ENCODE assay signal across 16 mouse cellular contexts in the genomic region with DNA sequence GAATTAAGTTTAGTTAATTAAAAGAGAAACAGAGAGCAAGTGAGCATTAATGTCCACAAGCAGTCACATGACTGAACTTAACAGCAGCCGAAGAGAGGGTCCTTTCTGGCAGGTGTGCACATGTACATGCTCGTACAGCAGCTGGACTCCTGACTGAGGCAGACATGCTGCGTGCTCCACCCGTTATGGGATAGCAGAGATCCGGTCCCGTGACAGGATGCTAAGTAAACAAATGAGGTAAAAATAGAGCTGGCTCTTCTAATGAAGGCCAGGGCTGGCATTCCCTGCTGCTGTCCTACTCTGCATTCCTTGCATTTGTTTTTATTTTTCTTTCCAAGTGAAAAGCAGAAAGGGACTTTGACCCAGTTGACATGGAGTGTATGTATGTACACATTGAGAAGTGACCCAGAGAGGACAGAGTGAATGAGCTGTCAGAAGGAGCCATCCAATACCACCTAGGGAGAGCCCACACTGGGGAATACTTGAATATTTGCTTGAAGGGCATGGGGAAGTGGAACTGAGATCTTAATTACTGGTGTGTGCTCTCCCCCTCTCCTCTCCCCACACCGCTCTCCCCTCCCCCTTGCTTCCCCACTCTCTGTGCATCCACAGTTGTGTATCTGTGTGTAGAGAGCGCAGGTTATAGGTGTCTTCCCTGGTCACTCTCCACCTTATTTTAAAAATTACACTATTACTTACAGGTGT. TPM values are rescaled to one million over a fixed set of nuclear protein-coding genes. Genes with fewer than 3 reads are reported as not detected.
DNase-seq lines count a peak whose midpoint lies in the region; ATAC-seq and TF ChIP-seq lines count a peak whose summit lies in the region.
"Had no signal": no experiment of that assay in that cellular context is flagged by ENCODE, and none has a peak within 500 bp of the region (broad histone marks: within the 10 kb centered on the region; RNA-seq: fewer than 3 reads in every experiment).

No protein-coding gene starts in this region.

- H3ac ChIP-seq in myocyte (ENCODE audit: control insufficient read depth, insufficient read length), result no peak overlapping the region

- 0 out of 2 replicates have a peak, but pooled peaks have one; percentile 14 for ATAC-seq in limb, embryonic 15.5 days (ENCODE audit: insufficient number of reproducible peaks, low FRiP score, low TSS enrichment, low read depth)
- ATAC-seq in intestine, embryonic 14.5 days (replicated peaks; ENCODE audit: low FRiP score, low TSS enrichment, low read depth), result peak; percentile 53; the same call in 1 of the 2 replicates
- ATAC-seq: hindbrain, embryonic 16.5 days had no signal

- no peaks in the 10 kb centered on the region; the same call in 1 of the 2 replicates for H3K36me3 ChIP-seq in limb, embryonic 15.5 days
- H3K36me3 ChIP-seq in limb, embryonic 10.5 days, result peaks cover 7% of the 10 kb centered on the region; the same call in 1 of the 2 replicates
- H3K36me3 ChIP-seq in intestine, embryonic 14.5 days (ENCODE audit: control insufficient read depth, insufficient read depth, low read length), result no peaks in the 10 kb centered on the region
- H3K36me3 ChIP-seq in myocyte (ENCODE audit: control insufficient read depth, insufficient read depth), result no peaks in the 10 kb centered on the region

- H3K27me3 ChIP-seq in limb, embryonic 15.5 days, result no peaks in the 10 kb centered on the region
- H3K27me3 ChIP-seq in limb, embryonic 10.5 days (ENCODE audit: low read depth, poor library complexity, severe bottlenecking), result no peaks in the 10 kb centered on the region
- no peaks in the 10 kb centered on the region for H3K27me3 ChIP-seq in intestine, embryonic 14.5 days (replicated peaks; ENCODE audit: control insufficient read depth, insufficient read depth, low read length)
- H3K27me3 ChIP-seq in myocyte (ENCODE audit: control insufficient read depth, insufficient read depth, insufficient read length), result no peaks in the 10 kb centered on the region

- H3K4me1 ChIP-seq in limb, embryonic 15.5 days, result peaks cover 23% of the 10 kb centered on the region
- H3K4me1 ChIP-seq in limb, embryonic 10.5 days, result peaks cover 18% of the 10 kb centered on the region; the same call in 1 of the 2 replicates
- peaks cover 9% of the 10 kb centered on the region; the same call in 1 of the 2 replicates for H3K4me1 ChIP-seq in intestine, embryonic 14.5 days (replicated peaks; ENCODE audit: control insufficient read depth, insufficient read depth, low read length)

- no peak overlapping the region for H3K27ac ChIP-seq in limb, embryonic 15.5 days
- H3K27ac ChIP-seq in limb, embryonic 10.5 days, result no peak overlapping the region
- no peak overlapping the region for H3K27ac ChIP-seq in intestine, embryonic 14.5 days (ENCODE audit: low read depth)
- H3K27ac ChIP-seq: macrophage had no signal

- DNase-seq in limb, embryonic 10.5 days (ENCODE audit: low spot score), result no peak
- peak; percentile 3 for DNase-seq in brain, embryonic 14.5 days (ENCODE audit: low read depth)
- no peak for DNase-seq in intestine, embryonic 14.5 days (ENCODE audit: low spot score)
- DNase-seq in adrenal gland, postnatal 36 days, result no peak
- DNase-seq in adrenal gland, postnatal 25 days, result no peak
- no peak for DNase-seq in urinary bladder, postnatal 10 days (ENCODE audit: low spot score)
- DNase-seq: adrenal gland, postnatal 10 days; cerebellum, adult 8-10 months; right cerebral cortex, postnatal 14 days; thymus, postnatal 25 days had no signal

- H3K4me2 ChIP-seq in limb, embryonic 15.5 days, result no peak overlapping the region
- H3K4me2 ChIP-seq in intestine, embryonic 14.5 days (ENCODE audit: low read length), result 0 out of 2 replicates have a peak overlapping the region, but pooled peaks have one; percentile 18
- H3K4me2 ChIP-seq in myocyte (ENCODE audit: low read depth), result no peak overlapping the region

- no peak for TF ChIP-seq CTCF in brain, embryonic 14.5 days (IDR thresholded peaks at IDR 0.05; ENCODE audit: borderline replicate concordance, extremely low read depth, insufficient read depth, insufficient read length)

- TF ChIP-seq POLR2A in brain, embryonic 14.5 days (IDR thresholded peaks at IDR 0.05; ENCODE audit: borderline replicate concordance, extremely low read depth, insufficient read depth, insufficient read length, poor library complexity, severe bottlenecking), result no peak
- TF ChIP-seq POLR2A in myocyte (IDR thresholded peaks at IDR 0.05; ENCODE audit: insufficient read length, low read depth), result no peak

- no peak overlapping the region for H3K4me3 ChIP-seq in limb, embryonic 15.5 days
- H3K4me3 ChIP-seq in limb, embryonic 10.5 days, result no peak overlapping the region
- no peak overlapping the region for H3K4me3 ChIP-seq in intestine, embryonic 14.5 days (ENCODE audit: low read depth, low read length)
- H3K4me3 ChIP-seq in myocyte, result no peak overlapping the region

- H3K79me2 ChIP-seq in myocyte (ENCODE audit: control insufficient read depth, insufficient read depth), result no peaks in the 10 kb centered on the region

- no peak overlapping the region for H3K9ac ChIP-seq in limb, embryonic 15.5 days
- no peak overlapping the region for H3K9ac ChIP-seq in intestine, embryonic 14.5 days (ENCODE audit: low read length)

- H3K9me3 ChIP-seq in limb, embryonic 15.5 days, result no peaks in the 10 kb centered on the region
- H3K9me3 ChIP-seq in limb, embryonic 10.5 days (replicated peaks), result no peaks in the 10 kb centered on the region; the same call in 1 of the 2 replicates
- no peaks in the 10 kb centered on the region for H3K9me3 ChIP-seq in intestine, embryonic 14.5 days (ENCODE audit: control insufficient read depth, low read length)

- 45% methylated on average over 8 of the region's 8 CpGs for WGBS in limb, embryonic 15.5 days
- WGBS in limb, embryonic 10.5 days, result 81% methylated on average over 8 of the region's 8 CpGs
- WGBS in intestine, embryonic 14.5 days, result 46% methylated on average over 8 of the region's 8 CpGs

TF ChIP-seq in myocyte, 11 proteins besides CTCF, POLR2A, EP300 and RAD21:
- TF ChIP-seq TCF12 (IDR thresholded peaks at IDR 0.05; ENCODE audit: insufficient read depth, poor library complexity, severe bottlenecking), result no peak
- TF ChIP-seq MYOD1 (IDR thresholded peaks at IDR 0.05; ENCODE audit: control insufficient read depth in 1 of 3, insufficient read length in 2 of 3, low read depth in 2 of 3), result peak in 1 of 3 experiments; percentile 48
- TF ChIP-seq USF1 (IDR thresholded peaks at IDR 0.05; ENCODE audit: low read depth), result peak; percentile 1
TF ChIP-seq in myocyte: peak in this region for 2.

RNA-seq across cellular contexts. Expression of a gene that starts 22.7 kb away (rescaled TPM):
- polyA plus RNA-seq in limb, embryonic 15.5 days (2015; fragmentation: Nextera tagmentation; extraction: Ambion mirVana), result 0.44 and 0.97 TPM in 2 replicates
- polyA plus RNA-seq in limb, embryonic 10.5 days (2016; fragmentation: Nextera tagmentation; extraction: Ambion mirVana), result 0.18 and 0.33 TPM in 2 replicates
- polyA plus RNA-seq in brain, embryonic 14.5 days (2012; rRNA removed), result 0.24 and 0.51 TPM in 2 replicates
- polyA plus RNA-seq in intestine, embryonic 14.5 days (2014; fragmentation: Nextera tagmentation; extraction: Ambion mirVana), result 0.36 and 0.61 TPM in 2 replicates
- 0.11 TPM for polyA plus RNA-seq in myocyte (2012; fragmentation: generic; extraction: Trizol)
- not detected for total RNA-seq in adrenal gland, postnatal 36 days (2021)
- 0.15 TPM in 1 of 2 replicates, not detected in the other for total RNA-seq in adrenal gland, postnatal 25 days (2021)
- total RNA-seq: layer of hippocampus, adult 8-10 months; MEL had no signal
